Mouse (Mus musculus) spleen, adult 2 months (tissue): ENCODE data around the gene Olfr316. TPM values are rescaled to one million over a fixed set of nuclear protein-coding genes. Genes with fewer than 3 reads are reported as not detected.
"Not testable (repeated sequence)": the region's sequence is repeated elsewhere in the genome, so short reads cannot be mapped to it uniquely, and the experiment has no call there.

Experiments
- DNase-seq, 2 experiments: peaks; one replicate each; pipeline versions ENCODE4 v3.0.0 to v3.0.0-alpha.2; 2012 to 2021; ENCODE audit warnings: low spot score in 2 of 2, low read depth in 1 of 2
- H3K27ac ChIP-seq: fragments of 200-500 bp; 2 replicates; pipeline ENCODE4 v1.5.1; 2012; ENCODE audit warnings: low read length, inconsistent platforms; ENCODE audit not compliant: insufficient read depth
- H3K27me3 ChIP-seq: fragments of 200-500 bp; 2 replicates; pipeline ENCODE4 v1.6.1; 2012; ENCODE audit warnings: mild to moderate bottlenecking, moderate library complexity, low read length, inconsistent platforms; ENCODE audit not compliant: control insufficient read depth, insufficient read depth
- H3K36me3 ChIP-seq: fragments of 200-500 bp; 2 replicates; pipeline ENCODE4 v1.6.1; 2012; ENCODE audit warnings: mild to moderate bottlenecking, low read length, inconsistent platforms; ENCODE audit not compliant: control insufficient read depth, insufficient read depth
- H3K4me1 ChIP-seq: fragments of 200-500 bp; 2 replicates; pipeline ENCODE4 v1.6.1; 2011; ENCODE audit warnings: inconsistent platforms; ENCODE audit not compliant: control insufficient read depth, insufficient read depth, insufficient read length
- H3K4me3 ChIP-seq: fragments of 200-500 bp; 2 replicates; pipeline ENCODE4 v1.5.1; 2011; ENCODE audit warnings: mild to moderate bottlenecking, inconsistent platforms; ENCODE audit not compliant: insufficient read depth, insufficient read length; ENCODE audit errors: extremely low read depth
- CTCF ChIP-seq: fragments of 200-500 bp; IDR thresholded peaks from 2 replicates; pipeline ENCODE4 v1.5.1; 2011; ENCODE audit warnings: mild to moderate bottlenecking, inconsistent platforms; ENCODE audit not compliant: insufficient read depth, insufficient read length, insufficient replicate concordance; ENCODE audit errors: extremely low read depth
- POLR2A ChIP-seq: fragments of 200-500 bp; IDR thresholded peaks from 2 replicates; pipeline ENCODE4 v1.6.1; 2011; ENCODE audit warnings: low read depth, low read length, inconsistent platforms
- WGBS: fragments of 180-500 bp; shearing (Covaris S2); methylation state at CpG from one replicate; pipeline ENCODE4 v1.1.7; 2018; 5-methylcytosine and 5-hydroxymethylcytosine counted together
- polyA plus RNA-seq: library from polyadenylated mRNA; depleted of rRNA; stranded (reverse); fragments of >200 nt; gene quantifications from 2 replicates; pipeline ENCODE4 v1.2.3, GENCODE M21; 2012; rRNA removed

Gene Olfr316
- not detected in 2 replicates for polyA plus RNA-seq

DNA sequence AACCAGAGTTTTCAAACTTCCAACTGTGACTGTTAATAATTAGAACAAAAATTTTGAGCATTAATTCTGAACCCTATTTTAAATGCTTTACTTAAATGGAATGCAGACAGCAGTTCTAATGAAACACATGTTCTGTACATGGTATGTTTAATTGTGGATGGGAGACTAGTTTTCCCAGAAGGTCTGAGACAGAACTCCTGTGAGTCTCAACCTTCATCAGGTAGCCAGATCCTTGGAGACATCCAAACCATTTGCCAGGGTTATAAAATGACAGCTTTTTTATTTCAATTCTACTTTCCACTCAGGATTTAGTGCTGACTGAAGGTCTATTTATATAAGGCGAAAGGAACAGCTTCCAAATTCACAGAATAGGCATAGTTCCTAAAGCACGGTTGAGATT is at the start of gene Olfr316:
TSS of gene Olfr316 (plus strand) at position 301 of the 400 bp plus-strand sequence.
- TF ChIP-seq POLR2A (no peak), CTCF (no peak)
- Histone ChIP-seq H3K4me3 (no peak within 1 kb of the TSS), H3K27me3 (no peaks in the 10 kb centered on the region), H3K4me1 (no peaks in the 10 kb centered on the region), H3K36me3 (no peaks in the 10 kb centered on the region), H3K27ac (no peak within 1 kb of the TSS)
- no peak for DNase-seq
- 87% methylated on average over 2 of the region's 2 CpGs for WGBS

- Histone ChIP-seq H3K4me3 (no peak overlapping the region), H3K4me1 (no peaks in the 10 kb centered on the region), H3K36me3 (no peaks in the 10 kb centered on the region), H3K27me3 (no peaks in the 10 kb centered on the region), H3K27ac (no peak overlapping the region)
- TF ChIP-seq CTCF (no peak), POLR2A (no peak)
- 83% methylated on average over 11 of the region's 11 CpGs for WGBS
- no peak for DNase-seq
Observed at GRCm38 (mm10) chr11:58709086-58709485, 43.4 kb upstream of the Olfr316 start.

DNA sequence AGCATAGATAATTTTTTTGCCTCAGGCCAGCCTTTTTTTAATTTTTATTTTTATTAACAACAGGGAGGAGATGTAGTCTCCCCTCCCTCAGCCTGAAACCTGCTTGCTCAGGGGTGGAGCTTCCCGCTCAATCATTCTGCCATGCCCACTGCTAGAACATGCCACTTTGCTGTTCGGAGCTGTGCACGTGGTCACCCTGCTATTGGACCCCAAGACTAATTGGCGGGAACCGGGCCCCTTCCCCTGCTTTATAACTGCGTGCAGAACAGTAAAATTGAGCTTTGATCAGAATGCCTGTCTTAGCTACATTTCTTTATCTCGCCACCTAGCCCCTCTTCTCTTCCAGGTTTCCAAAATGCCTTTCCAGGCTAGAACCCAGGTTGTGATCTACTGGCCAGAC is 34.8 kb upstream of the Olfr316 start:
- not testable (repeated sequence) for H3K4me3 ChIP-seq, H3K4me1 ChIP-seq

GRCm38 (mm10) chr11:58719701-58720100 is 32.8 kb upstream of the Olfr316 start:
- WGBS: 88% methylated on average over 4 of the region's 4 CpGs
- no peak for TF ChIP-seq POLR2A
- TF ChIP-seq CTCF: no peak
- H3K4me3 ChIP-seq: no peak overlapping the region
- no peaks in the 10 kb centered on the region for H3K27me3 ChIP-seq
- H3K27ac ChIP-seq: no peak overlapping the region
- DNase-seq: no peak
- no peaks in the 10 kb centered on the region for H3K4me1 ChIP-seq
- no peaks in the 10 kb centered on the region for H3K36me3 ChIP-seq

More for the DNA sequence above, 34.8 kb upstream of the Olfr316 start:
- H3K36me3 ChIP-seq, H3K27ac ChIP-seq, H3K27me3 ChIP-seq, DNase-seq: not testable (repeated sequence)
- WGBS: 81% methylated on average over 7 of the region's 7 CpGs

GRCm38 (mm10) chr11:58723914-58724313 is 28.6 kb upstream of the Olfr316 start, which contains the start of gene Olfr318:
TSS of gene Olfr318 (minus strand) at chr11:58724014.
- Histone ChIP-seq H3K27me3 (no peaks in the 10 kb centered on the region), H3K36me3 (no peaks in the 10 kb centered on the region), H3K27ac (no peak within 1 kb of the TSS), H3K4me3 (no peak within 1 kb of the TSS), H3K4me1 (no peaks in the 10 kb centered on the region)
- DNase-seq: no peak
- TF ChIP-seq CTCF (no peak), POLR2A (no peak)

- H3K4me1 ChIP-seq, H3K4me3 ChIP-seq, H3K27ac ChIP-seq, H3K36me3 ChIP-seq, H3K27me3 ChIP-seq, DNase-seq: not testable (repeated sequence)
- 79% methylated on average over 6 of the region's 6 CpGs for WGBS
Observed at GRCm38 (mm10) chr11:58727896-58728650, 24.5 kb upstream of the Olfr316 start.

DNA sequence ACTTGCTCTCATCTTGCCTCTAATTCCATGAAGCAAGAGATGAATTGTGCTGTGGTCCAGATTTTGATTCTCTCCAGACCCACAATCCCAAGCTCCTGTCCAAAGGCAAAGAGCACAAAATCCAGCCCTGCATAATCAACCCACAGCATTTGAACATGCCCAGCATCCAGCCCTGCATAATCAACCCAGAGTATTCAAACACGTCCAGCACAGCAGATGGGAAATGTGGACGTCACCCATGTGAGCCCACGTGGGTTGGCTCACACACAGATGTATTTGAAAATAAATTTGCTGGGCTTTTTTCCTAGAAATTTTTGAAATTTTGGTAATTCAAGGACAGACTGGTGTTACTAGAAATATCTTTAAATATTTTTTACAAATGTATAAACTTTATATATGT is 19.2 kb upstream of the Olfr316 start:
- TF ChIP-seq POLR2A (no peak), CTCF (no peak)

More for the DNA sequence above, 19.2 kb upstream of the Olfr316 start:
- H3K27me3 ChIP-seq: no peaks in the 10 kb centered on the region
- H3K36me3 ChIP-seq: no peaks in the 10 kb centered on the region
- H3K4me1 ChIP-seq: no peaks in the 10 kb centered on the region
- H3K4me3 ChIP-seq: no peak overlapping the region
- no peak for DNase-seq
- no peak overlapping the region for H3K27ac ChIP-seq
- 56% methylated on average over 3 of the region's 3 CpGs for WGBS
